Mouse (Mus musculus): ENCODE data around the gene Slc38a7.

DNA sequence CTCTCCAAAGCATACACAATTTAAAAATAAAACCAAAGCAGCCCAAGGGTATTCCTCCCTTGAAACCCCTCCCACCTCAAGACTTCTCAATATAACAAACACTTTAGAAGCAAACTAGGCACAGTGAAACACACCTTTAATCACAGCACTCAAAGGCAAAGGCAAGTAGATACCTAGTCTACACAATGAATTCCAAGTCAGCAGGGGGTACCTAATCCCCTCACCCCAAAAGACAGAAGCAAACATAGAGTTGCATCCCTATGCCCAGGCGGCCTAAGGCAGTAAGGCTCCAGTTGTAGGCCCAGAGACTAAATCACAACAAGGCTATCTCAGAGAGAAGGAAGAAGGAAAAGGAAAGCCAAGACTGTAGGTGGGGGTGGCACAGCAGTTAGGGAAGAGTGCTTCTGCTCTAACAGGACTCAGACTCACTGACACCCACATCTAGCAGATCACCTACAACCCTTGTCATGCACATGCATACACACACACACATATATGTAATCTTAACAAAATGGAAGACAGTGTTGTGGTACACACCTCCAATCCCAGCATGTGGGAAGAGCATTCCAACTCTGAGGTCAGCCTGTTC is 51.8 kb downstream of the Slc38a7 start:
- TF ChIP-seq CTCF (IDR thresholded peaks at IDR 0.05; ENCODE audit: borderline replicate concordance, insufficient read depth, low read depth, low read length) (no peak), POLR2A (IDR thresholded peaks at IDR 0.05; ENCODE audit: borderline replicate concordance, insufficient read depth, low read length) (no peak)

Data from cerebellum, adult 2 months (tissue).